In genomic region chr1:192061666-192062306, GRCm38 (mm10) we compare ENCODE assay signal across 8 mouse cellular contexts. TPM values are rescaled to one million over a fixed set of nuclear protein-coding genes. Genes with fewer than 3 reads are reported as not detected.
A peak's percentile ranks its signal among the peaks of the same experiment; 100 is the strongest.
DNase-seq lines count a peak whose midpoint lies in the region; ATAC-seq lines count a peak whose summit lies in the region.

No protein-coding gene starts in this region.

- H3K9ac ChIP-seq in liver, embryonic 16.5 days (ENCODE audit: low read depth, low read length): no peak overlapping the region
- H3K9ac ChIP-seq in hindbrain, embryonic 14.5 days: no peak overlapping the region

- intact Hi-C loops in heart, postnatal 36 days (cut with DNase I): loop anchor here (2.0 kb wide), 1 partner anchor 31 kb away; the partner anchor contains the start of gene Traf5

- WGBS in liver, embryonic 16.5 days (ENCODE audit: insufficient replicate concordance): 61% methylated on average over 4 of the region's 4 CpGs
- WGBS in hindbrain, embryonic 14.5 days: 94% methylated on average over 4 of the region's 4 CpGs

- H3K4me2 ChIP-seq in liver, embryonic 16.5 days (ENCODE audit: low read depth, low read length): no peak overlapping the region
- H3K4me2 ChIP-seq in hindbrain, embryonic 14.5 days (replicated peaks): no peak overlapping the region

- peak; percentile 77 for DNase-seq in urinary bladder, postnatal 14 days (ENCODE audit: low spot score)
- no peak for DNase-seq in urinary bladder, adult 2 months (ENCODE audit: low spot score)
- peak; percentile 54 to 70 for DNase-seq in frontal cortex, postnatal 14 days (ENCODE audit: low spot score in 2 of 2)
- DNase-seq in heart, postnatal 36 days: peak; percentile 66 to 71
- DNase-seq in urinary bladder, postnatal 36 days (ENCODE audit: low spot score in 2 of 2): peak; percentile 39 to 76
- no peak for DNase-seq in hindbrain, embryonic 14.5 days (ENCODE audit: low spot score)
- DNase-seq in cerebellum, adult 9-10 months: no peak

- H3K4me1 ChIP-seq in liver, embryonic 16.5 days (ENCODE audit: control insufficient read depth, low read depth, low read length): no peaks in the 10 kb centered on the region
- no peaks in the 10 kb centered on the region for H3K4me1 ChIP-seq in hindbrain, embryonic 14.5 days (replicated peaks; ENCODE audit: control insufficient read depth, insufficient read depth, low read length)

- H3K27ac ChIP-seq in liver, embryonic 16.5 days (ENCODE audit: low read length): no peak overlapping the region
- H3K27ac ChIP-seq in hindbrain, embryonic 14.5 days: no peak overlapping the region

- H3K9me3 ChIP-seq in liver, embryonic 16.5 days (replicated peaks; ENCODE audit: control insufficient read depth, low read length): peaks cover 5% of the 10 kb centered on the region; the same call in 1 of the 2 replicates
- no peaks in the 10 kb centered on the region for H3K9me3 ChIP-seq in hindbrain, embryonic 14.5 days (ENCODE audit: control insufficient read depth, low read length)

- no peaks in the 10 kb centered on the region for H3K27me3 ChIP-seq in liver, embryonic 16.5 days (ENCODE audit: control insufficient read depth, insufficient read depth, low read depth, low read length)
- H3K27me3 ChIP-seq in hindbrain, embryonic 14.5 days (ENCODE audit: control insufficient read depth, insufficient read depth, low read length): no peaks in the 10 kb centered on the region

- H3K4me3 ChIP-seq in liver, embryonic 16.5 days (ENCODE audit: low read depth, low read length): no peak overlapping the region
- H3K4me3 ChIP-seq in hindbrain, embryonic 14.5 days (replicated peaks; ENCODE audit: low read length): no peak overlapping the region

- peak; percentile 43 for ATAC-seq in liver, embryonic 16.5 days (ENCODE audit: low read depth)
- no peak for ATAC-seq in hindbrain, embryonic 14.5 days (ENCODE audit: low FRiP score)

- peaks cover 26% of the 10 kb centered on the region for H3K36me3 ChIP-seq in liver, embryonic 16.5 days (ENCODE audit: control insufficient read depth, insufficient read depth)
- H3K36me3 ChIP-seq in hindbrain, embryonic 14.5 days (replicated peaks; ENCODE audit: control insufficient read depth, insufficient read depth): no peaks in the 10 kb centered on the region

RNA-seq across cellular contexts. Expression of gene Traf5, which starts 30.6 kb away (rescaled TPM):
- 50.6 and 60.3 TPM in 2 replicates for polyA plus RNA-seq in urinary bladder, adult 2 months (2012; rRNA removed)
- 1 to 10 TPM; 5.2 to 6.8 TPM for total RNA-seq in heart, postnatal 36 days (2021)
- 4.9 and 5.3 TPM in 2 replicates for polyA plus RNA-seq in liver, embryonic 16.5 days (2015; fragmentation: Nextera tagmentation; extraction: Ambion mirVana)
- polyA plus RNA-seq in hindbrain, embryonic 14.5 days (2014; fragmentation: Nextera tagmentation; extraction: Ambion mirVana): 1.8 and 2.9 TPM in 2 replicates

Comparison
In these comparisons a context has a peak if more than half of its experiments do, and no peak if none do; other contexts are left out.
1. DNase-seq: peak in urinary bladder, postnatal 14 days (single experiment), frontal cortex, postnatal 14 days (2 of 2), heart, postnatal 36 days (2 of 2) and urinary bladder, postnatal 36 days (2 of 2); none in urinary bladder, adult 2 months (single experiment), hindbrain, embryonic 14.5 days (single experiment) and cerebellum, adult 9-10 months (single experiment).